11 mouse cellular contexts compared by ENCODE assay signal in genomic region chr1:105812960-105813708, GRCm38 (mm10). TPM values are rescaled to one million over a fixed set of nuclear protein-coding genes. Genes with fewer than 3 reads are reported as not detected.
DNase-seq lines count a peak whose midpoint lies in the region; ATAC-seq and TF ChIP-seq lines count a peak whose summit lies in the region.
"Had no signal": no experiment of that assay in that cellular context is flagged by ENCODE, and none has a peak within 500 bp of the region (broad histone marks: within the 10 kb centered on the region; RNA-seq: fewer than 3 reads in every experiment).

No protein-coding gene starts in this region.

- H3K27ac ChIP-seq in lung, embryonic 14.5 days (ENCODE audit: low read depth), result peak overlapping the region; percentile 13; the same call in 1 of the 2 replicates
- no peak overlapping the region for H3K27ac ChIP-seq in embryonic facial prominence, embryonic 15.5 days (replicated peaks)
- H3K27ac ChIP-seq in neural tube, embryonic 14.5 days (ENCODE audit: low read depth, low read length), result no peak overlapping the region
- H3K27ac ChIP-seq: liver, embryonic 13.5 days had no signal

- no peaks in the 10 kb centered on the region for H3K9me3 ChIP-seq in lung, embryonic 14.5 days (ENCODE audit: low read depth, low read length)
- H3K9me3 ChIP-seq in embryonic facial prominence, embryonic 15.5 days (replicated peaks), result no peaks in the 10 kb centered on the region
- no peaks in the 10 kb centered on the region for H3K9me3 ChIP-seq in neural tube, embryonic 14.5 days (ENCODE audit: control insufficient read depth, low read length)
- H3K9me3 ChIP-seq: liver, embryonic 13.5 days had no signal

- H3K9ac ChIP-seq in lung, embryonic 14.5 days, result no peak overlapping the region
- no peak overlapping the region for H3K9ac ChIP-seq in embryonic facial prominence, embryonic 15.5 days
- H3K9ac ChIP-seq in neural tube, embryonic 14.5 days (replicated peaks; ENCODE audit: low read depth, low read length), result no peak overlapping the region
- H3K9ac ChIP-seq: liver, embryonic 13.5 days had no signal

- no peak overlapping the region for H3K4me3 ChIP-seq in lung, embryonic 14.5 days (ENCODE audit: low read depth, low read length)
- no peak overlapping the region for H3K4me3 ChIP-seq in embryonic facial prominence, embryonic 15.5 days (replicated peaks)
- no peak overlapping the region for H3K4me3 ChIP-seq in neural tube, embryonic 14.5 days (ENCODE audit: low read depth, low read length)
- H3K4me3 ChIP-seq: liver, embryonic 13.5 days had no signal

- H3K4me2 ChIP-seq in lung, embryonic 14.5 days, result 0 out of 2 replicates have a peak overlapping the region, but pooled peaks have one; percentile 2
- H3K4me2 ChIP-seq in embryonic facial prominence, embryonic 15.5 days (replicated peaks), result no peak overlapping the region
- H3K4me2 ChIP-seq in neural tube, embryonic 14.5 days (ENCODE audit: low read depth, low read length), result no peak overlapping the region
- H3K4me2 ChIP-seq: liver, embryonic 13.5 days had no signal

- no peaks in the 10 kb centered on the region for H3K27me3 ChIP-seq in lung, embryonic 14.5 days (ENCODE audit: insufficient read depth, low read length)
- H3K27me3 ChIP-seq in embryonic facial prominence, embryonic 15.5 days, result no peaks in the 10 kb centered on the region
- no peaks in the 10 kb centered on the region for H3K27me3 ChIP-seq in neural tube, embryonic 14.5 days (ENCODE audit: control insufficient read depth, insufficient read depth, low read length)
- H3K27me3 ChIP-seq: liver, embryonic 13.5 days had no signal

- DNase-seq in lung, embryonic 14.5 days, result peak; percentile 34
- no peak for DNase-seq in lung, postnatal 4 days
- DNase-seq in MN1 (ENCODE audit: low spot score), result peak; percentile 16
- DNase-seq in layer of hippocampus, postnatal 36 days, result no peak
- no peak for DNase-seq in frontal cortex, postnatal 10 days (ENCODE audit: low spot score in 2 of 2)
- DNase-seq: layer of hippocampus, adult 9-11 months; liver, embryonic 13.5 days; right cerebral cortex, postnatal 14 days; thymus, postnatal 14 days had no signal

- 59% methylated on average over 20 of the region's 20 CpGs for WGBS in lung, embryonic 14.5 days
- WGBS in embryonic facial prominence, embryonic 15.5 days, result 74% methylated on average over 20 of the region's 20 CpGs
- 75% methylated on average over 20 of the region's 20 CpGs for WGBS in neural tube, embryonic 14.5 days

- no peaks in the 10 kb centered on the region for H3K36me3 ChIP-seq in lung, embryonic 14.5 days (ENCODE audit: insufficient read depth)
- no peaks in the 10 kb centered on the region for H3K36me3 ChIP-seq in embryonic facial prominence, embryonic 15.5 days
- H3K36me3 ChIP-seq in neural tube, embryonic 14.5 days (ENCODE audit: control insufficient read depth, insufficient read depth, low read length), result no peaks in the 10 kb centered on the region
- H3K36me3 ChIP-seq: liver, embryonic 13.5 days had no signal

- H3K4me1 ChIP-seq in lung, embryonic 14.5 days (ENCODE audit: insufficient read depth), result no peaks in the 10 kb centered on the region; the same call in 1 of the 2 replicates
- H3K4me1 ChIP-seq in embryonic facial prominence, embryonic 15.5 days, result 0 out of 2 replicates have a peak, but pooled peaks cover 6% of the 10 kb centered on the region
- no peaks in the 10 kb centered on the region for H3K4me1 ChIP-seq in neural tube, embryonic 14.5 days (ENCODE audit: control insufficient read depth, insufficient read depth, low read length)

- no peak for TF ChIP-seq CTCF in lung, embryonic 14.5 days (IDR thresholded peaks at IDR 0.05; ENCODE audit: low read depth)

- ATAC-seq in lung, embryonic 14.5 days (ENCODE audit: insufficient read depth), result no peak; the same call in 1 of the 2 replicates
- 0 out of 2 replicates have a peak, but pooled peaks have one; percentile 17 for ATAC-seq in embryonic facial prominence, embryonic 15.5 days (ENCODE audit: insufficient number of reproducible peaks, low FRiP score, low TSS enrichment, low read depth)
- peak; percentile 38; the same call in 1 of the 2 replicates for ATAC-seq in neural tube, embryonic 14.5 days (ENCODE audit: low read depth)

RNA-seq across cellular contexts. Expression of gene Tnfrsf11a, which starts 32.6 kb away (rescaled TPM):
- polyA plus RNA-seq in lung, embryonic 14.5 days (2014; fragmentation: Nextera tagmentation; extraction: Ambion mirVana), result 2.1 and 2.4 TPM in 2 replicates
- 1.6 TPM in 2 replicates for polyA plus RNA-seq in embryonic facial prominence, embryonic 15.5 days (2015; fragmentation: Nextera tagmentation; extraction: Ambion mirVana)
- 0.36 and 0.82 TPM in 2 replicates for polyA plus RNA-seq in neural tube, embryonic 14.5 days (2014; fragmentation: Nextera tagmentation; extraction: Ambion mirVana)
- total RNA-seq in layer of hippocampus, postnatal 36 days (2021), result 1 to 10 TPM; 2.8 to 2.9 TPM

Comparison
In these comparisons a context has a peak if more than half of its experiments do, and no peak if none do; other contexts are left out.
1. DNase-seq: peak in lung, embryonic 14.5 days (single experiment) and MN1 (single experiment); none in lung, postnatal 4 days (0 of 2), layer of hippocampus, postnatal 36 days (0 of 2) and frontal cortex, postnatal 10 days (0 of 2).